Mouse (Mus musculus) gastrocnemius, adult 18-20 months (tissue): ENCODE results near the gene Meig1. TPM values are rescaled to one million over a fixed set of nuclear protein-coding genes. Genes with fewer than 3 reads are reported as not detected.
"Not testable (repeated sequence)": the region's sequence is repeated elsewhere in the genome, so short reads cannot be mapped to it uniquely, and the experiment has no call there.

Source experiments
- DNase-seq: peaks from one replicate; pipeline ENCODE4 v3.0.0; 2021; ENCODE audit warnings: low spot score
- long read RNA-seq, 2 experiments: library from polyadenylated mRNA; stranded (forward); transcript quantifications; one replicate each; pipeline ENCODE4 v2.0.0; 2021
- total RNA-seq, 2 experiments: library from RNA; stranded (reverse); gene quantifications; 2 replicates each; pipeline ENCODE4 v1.2.3; 2021

Meig1 gene
- total RNA-seq = not detected
- long read RNA-seq, experiment 1 = 0 reads
- long read RNA-seq, experiment 2 = 0 reads

DNA sequence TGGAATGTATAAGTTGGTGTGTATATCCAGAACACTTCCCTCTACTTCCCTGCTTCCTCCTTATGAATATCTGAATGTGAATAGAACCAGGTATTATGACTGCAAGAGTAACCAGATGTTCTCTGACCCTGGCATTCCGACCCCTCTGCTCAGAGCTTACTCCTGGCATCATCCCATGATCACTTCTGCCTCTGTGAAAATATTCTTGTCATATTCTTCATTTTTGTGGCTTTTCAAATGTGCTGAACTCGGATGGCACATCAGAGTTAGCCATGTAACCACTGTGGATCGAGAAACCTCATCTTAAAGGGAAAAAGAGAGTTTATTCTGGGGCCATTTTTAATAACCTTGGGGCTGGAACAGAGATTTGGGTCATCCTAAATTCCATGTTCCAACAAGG, at the start of gene Meig1:
Gene Meig1, minus strand, starts transcription at position 101 of the 400 bp plus-strand sequence.
- DNase-seq = no peak

DNA sequence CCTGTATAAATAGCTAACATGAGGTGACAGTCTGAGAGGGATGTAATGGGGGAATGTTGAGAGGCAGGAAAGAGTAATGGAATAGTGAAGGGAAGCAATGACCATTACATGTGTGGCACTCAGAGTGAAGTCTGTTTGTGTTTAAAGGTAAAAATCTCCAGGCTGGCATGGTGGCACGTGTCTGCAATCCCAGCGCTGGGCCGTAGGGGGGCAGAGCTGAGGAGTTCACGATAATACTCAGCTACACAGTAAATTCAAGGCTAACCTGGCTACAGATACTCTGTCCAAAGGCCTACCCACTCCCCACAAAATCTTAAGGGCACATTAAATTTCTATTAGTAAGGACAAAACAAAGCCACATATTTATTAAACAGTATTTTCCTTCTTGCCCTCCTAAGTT, 34.1 kb upstream of the Meig1 start:
- DNase-seq = no peak

DNA sequence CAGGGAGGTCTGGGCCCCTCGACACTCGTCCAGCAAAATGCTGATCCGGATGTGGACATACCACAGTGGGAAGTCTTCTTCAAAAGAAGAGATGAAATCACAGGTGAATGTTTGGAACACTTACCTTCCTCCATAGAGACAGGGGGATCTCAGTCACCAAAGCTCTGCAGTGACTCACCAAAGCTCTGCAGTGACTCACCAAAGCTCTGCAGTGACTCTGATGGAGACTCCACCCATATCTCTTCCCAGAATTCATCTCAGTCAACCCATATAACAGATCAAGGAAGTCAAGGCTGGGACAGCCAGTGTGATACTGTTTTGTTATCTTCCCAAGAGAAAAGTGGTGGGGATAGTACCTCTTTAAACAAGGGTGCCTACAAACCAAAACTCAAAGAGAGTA, 30.6 kb upstream of the Meig1 start:
- DNase-seq = no peak

GRCm38 (mm10) chr2:3449431-3449830, 27.0 kb upstream of the Meig1 start:
- DNase-seq = no peak

DNA sequence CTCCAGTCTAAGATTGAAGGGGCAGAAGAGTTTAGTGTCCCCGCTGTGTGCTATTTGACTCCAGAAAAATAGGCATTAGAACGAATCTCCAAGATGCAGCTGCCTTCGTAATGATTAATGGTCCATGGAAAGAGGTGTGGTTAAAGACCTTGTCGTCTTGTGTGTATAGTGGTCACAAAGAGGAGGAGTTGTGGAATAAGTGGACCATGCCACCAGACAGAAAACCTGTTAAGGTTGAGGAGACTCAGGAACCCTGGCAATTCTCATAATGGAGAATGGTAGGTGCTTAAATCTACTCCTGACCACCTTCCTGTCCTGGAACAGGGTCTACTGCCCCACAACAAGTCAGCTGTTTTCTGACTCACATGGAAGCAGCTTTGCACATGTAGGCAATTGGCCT, 23.5 kb upstream of the Meig1 start:
- no peak for DNase-seq

- no peak for DNase-seq
These were observed 21.8 kb upstream of the Meig1 start for GRCm38 (mm10) chr2:3444206-3444605.

GRCm38 (mm10) chr2:3437956-3438355, 15.5 kb upstream of the Meig1 start:
- no peak for DNase-seq

DNA sequence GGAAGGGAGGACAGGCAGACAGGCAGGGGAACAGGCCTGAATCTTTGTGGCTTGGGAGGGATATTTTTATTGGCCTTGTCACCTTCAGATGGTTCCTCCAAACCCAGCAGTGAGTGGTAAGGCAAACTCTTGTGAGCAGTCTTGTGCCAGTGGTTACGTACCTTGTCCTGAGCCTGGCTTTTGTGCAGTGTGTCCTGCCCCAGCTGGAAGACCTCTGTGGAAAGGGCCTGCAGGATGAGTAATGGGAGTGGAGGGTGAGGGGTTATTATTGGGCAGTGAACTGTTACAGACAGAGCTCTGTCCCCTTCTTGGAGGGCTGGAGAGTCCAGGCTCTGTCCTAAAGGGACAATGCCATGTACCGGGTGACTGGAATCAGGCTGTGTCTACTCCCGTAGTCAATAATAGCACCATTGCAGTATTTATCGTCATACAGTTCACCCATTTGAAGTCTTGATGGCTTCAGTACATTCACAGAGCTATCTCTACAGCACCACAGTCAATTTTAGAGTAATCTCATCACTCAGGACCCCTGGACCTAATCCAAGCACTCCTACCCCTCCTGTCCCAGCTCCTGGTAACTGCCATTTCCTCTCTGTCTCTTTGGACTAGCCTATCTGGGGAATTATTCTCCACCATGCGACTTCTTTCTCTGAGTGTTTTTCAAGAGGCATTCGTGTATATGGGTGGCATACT, 13.1 kb upstream of the Meig1 start:
- no peak for DNase-seq

DNA sequence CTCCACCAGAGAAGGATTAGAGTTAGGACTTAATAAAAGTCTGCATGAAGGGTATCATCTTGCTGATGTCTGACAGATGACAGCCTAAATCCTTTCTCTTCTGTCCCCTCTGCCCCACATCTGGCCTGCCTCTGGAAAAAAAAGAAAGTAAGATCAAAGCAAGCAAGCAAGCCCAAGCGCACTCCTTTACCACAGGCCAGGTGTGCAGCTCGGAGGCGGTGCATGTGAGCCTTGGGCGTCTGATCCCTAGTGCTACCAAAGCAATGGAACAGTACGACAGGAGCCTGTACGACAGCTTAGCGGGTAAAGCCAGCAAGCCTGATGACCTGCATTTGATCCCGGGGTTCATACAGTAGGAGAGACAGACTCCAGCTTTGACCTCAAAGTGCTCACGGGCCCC, 8.5 kb upstream of the Meig1 start:
- no peak for DNase-seq

DNA sequence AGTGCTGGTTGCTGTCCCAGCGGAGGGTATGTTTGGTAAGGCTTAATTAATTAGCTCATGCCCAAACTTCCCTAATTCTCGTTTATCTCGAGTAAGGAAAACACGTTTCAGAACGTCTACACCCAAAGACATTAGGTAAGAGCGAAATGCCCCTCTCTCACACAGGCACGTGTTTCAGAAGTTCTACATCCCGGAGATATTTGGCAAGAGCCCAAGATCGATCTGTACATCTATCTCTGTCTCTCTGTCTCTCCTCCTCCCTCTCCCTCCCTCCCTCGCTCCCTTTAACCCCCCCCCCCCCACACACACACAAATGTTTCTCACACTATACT, 2.1 kb upstream of the Meig1 start:
- DNase-seq = no peak

DNA sequence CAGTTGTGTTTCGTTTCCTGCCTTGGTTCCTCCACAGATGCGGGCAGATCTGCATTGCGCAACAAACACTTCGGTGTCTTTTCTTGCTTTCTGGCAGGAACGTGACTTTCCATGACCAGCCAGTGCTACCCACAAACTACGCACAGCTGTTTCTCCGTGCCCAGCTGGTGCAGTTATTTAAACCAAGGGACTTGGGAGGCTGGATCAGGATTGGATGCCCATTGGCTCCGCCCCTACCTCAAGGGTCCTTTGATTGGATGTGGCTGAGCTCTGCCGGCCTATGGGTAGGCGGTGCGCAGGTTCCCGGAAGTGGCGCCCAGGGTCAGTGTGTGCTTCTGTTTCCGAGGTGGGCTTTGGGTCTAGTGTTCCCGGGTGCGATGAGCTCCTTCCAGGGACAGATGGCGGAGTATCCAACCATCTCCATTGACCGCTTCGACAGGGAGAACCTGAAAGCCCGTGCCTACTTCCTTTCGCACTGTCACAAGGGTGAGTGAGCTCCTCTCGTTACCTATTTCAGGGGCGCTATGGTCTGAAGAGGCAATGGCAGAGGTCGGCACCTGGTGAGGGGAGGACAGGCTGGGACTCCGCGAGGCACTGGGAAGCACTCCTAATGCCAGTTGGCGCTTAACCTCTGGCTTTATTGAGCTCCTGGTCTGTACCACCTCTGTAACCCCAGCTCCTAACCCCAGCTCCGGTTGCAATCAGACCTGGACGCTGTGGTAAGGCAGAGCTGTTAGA, 1.6 kb upstream of the Meig1 start, which contains the start of gene Dclre1c:
Gene Dclre1c, plus strand, starts transcription at position 291 of the 738 bp plus-strand sequence.
- peak; percentile 90 for DNase-seq

- DNase-seq = no peak
These were observed 2.3 kb downstream of the Meig1 start for GRCm38 (mm10) chr2:3420157-3420556.

DNA sequence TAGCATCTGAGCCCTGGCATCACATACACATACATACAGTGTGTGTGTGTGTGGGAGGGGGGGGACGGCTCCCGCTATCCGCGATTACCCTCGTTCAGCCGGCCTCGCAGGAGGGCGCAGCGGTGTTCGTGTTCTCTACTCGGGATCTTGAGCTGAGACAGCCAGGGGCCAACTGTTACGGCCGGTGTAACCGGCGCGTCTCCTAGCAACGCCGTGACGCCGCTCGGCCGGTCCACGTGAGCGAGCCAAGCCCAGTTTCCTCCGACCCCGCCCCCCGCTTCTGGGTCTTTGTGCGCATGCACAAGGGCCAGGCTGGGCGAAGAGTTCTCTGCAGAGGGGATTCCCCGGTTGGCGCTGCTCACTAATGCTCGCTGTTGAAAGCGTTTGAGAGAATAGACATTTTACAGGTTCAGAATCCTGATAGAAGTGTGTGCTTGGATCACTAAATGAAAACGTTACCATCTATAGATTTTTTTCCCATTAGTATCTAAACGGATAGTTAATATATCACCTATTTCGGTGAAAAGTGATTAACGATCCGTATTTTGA, 3.5 kb downstream of the Meig1 start:
- DNase-seq = peak; percentile 96

- DNase-seq = no peak
These were observed 6.8 kb downstream of the Meig1 start for GRCm38 (mm10) chr2:3415676-3416075.

GRCm38 (mm10) chr2:3414241-3414640, 8.2 kb downstream of the Meig1 start:
- peak; percentile 44 for DNase-seq

DNA sequence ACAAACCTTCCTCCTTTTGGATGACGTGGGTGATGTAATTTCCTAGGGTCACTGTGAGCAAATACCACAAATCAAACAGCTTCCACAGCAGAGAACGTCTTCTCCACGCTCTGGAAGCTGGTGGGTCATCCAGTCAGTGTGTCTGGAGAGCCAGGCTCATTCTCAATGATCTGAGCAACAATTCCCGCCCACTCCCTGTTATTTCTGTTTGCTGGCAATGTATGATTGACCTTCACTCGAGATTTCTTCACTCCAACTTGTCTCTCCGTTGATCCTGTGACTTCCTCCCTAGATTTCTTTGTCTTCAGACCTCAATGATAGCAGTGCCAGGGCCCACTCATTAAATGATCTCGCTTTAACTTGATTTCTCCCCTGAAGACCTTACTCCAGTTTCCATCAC, 14.7 kb downstream of the Meig1 start:
- DNase-seq = no peak

GRCm38 (mm10) chr2:3405981-3406380, 16.5 kb downstream of the Meig1 start:
- DNase-seq = no peak

GRCm38 (mm10) chr2:3397110-3397509, 25.3 kb downstream of the Meig1 start, which contains the start of gene Olah:
Gene Olah (minus strand): TSS chr2:3397210.
- not testable (repeated sequence) for DNase-seq

DNA sequence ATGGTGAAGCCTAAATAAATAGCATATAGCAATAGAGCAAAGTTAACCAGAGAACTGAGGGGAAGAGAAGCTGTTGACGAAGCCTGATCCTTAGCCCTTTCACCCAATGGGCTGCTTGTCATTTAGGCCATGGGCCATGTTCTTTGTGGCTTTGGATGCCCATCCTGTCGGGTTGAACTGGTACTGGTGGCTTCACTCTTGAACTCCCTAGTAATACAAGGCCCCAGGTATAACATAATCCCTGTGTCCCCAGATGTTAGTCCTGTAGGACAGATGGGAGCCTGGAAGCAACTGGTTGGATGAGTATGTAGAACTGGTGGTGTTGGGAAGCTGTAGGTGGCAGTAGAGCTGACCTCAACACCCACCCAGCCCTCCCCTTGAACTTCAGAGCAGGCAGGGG, 30.5 kb downstream of the Meig1 start:
- DNase-seq = no peak

GRCm38 (mm10) chr2:3387105-3387860, 35.2 kb downstream of the Meig1 start:
- DNase-seq = no peak

DNA sequence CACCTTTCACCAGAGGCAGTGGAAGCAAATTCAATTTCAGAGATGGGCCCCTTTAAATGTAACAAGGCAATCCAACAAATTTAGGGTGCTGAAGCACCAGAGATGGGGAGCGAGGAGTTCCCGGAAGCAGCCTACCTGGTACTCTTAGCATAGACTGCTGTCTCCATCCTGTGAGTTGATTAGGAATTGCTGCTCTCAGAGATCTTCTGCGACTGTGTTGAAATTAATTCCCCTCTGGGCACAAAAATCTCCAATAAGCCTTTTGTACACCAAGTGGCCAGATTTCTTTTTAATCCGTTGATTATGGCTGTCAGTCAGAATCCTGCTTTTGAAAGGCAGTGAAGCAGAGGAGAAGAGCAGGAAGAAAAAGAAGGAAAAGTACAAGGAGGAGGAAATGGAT, 57.3 kb downstream of the Meig1 start:
- no peak for DNase-seq

GRCm38 (mm10) chr2:3361067-3361466, 61.4 kb downstream of the Meig1 start:
- DNase-seq = no peak
